Mouse (Mus musculus): ENCODE measurements around the gene Snx18. TPM values are rescaled to one million over a fixed set of nuclear protein-coding genes. Genes with fewer than 3 reads are reported as not detected.

Gene Snx18
- total and polyA plus RNA-seq, 2 experiments from 2014 or later, result 10.3 to 35.5 TPM

- no peaks in the 10 kb centered on the region for H3K9me3 ChIP-seq (ENCODE audit: low read length)
- no peak for ATAC-seq
- no peaks in the 10 kb centered on the region for H3K27me3 ChIP-seq (ENCODE audit: insufficient read depth, low read length)
- H3K4me3 ChIP-seq (ENCODE audit: low read depth, low read length), result no peak overlapping the region
- no peak for TF ChIP-seq CTCF (IDR thresholded peaks at IDR 0.05; ENCODE audit: low read depth)
- H3K9ac ChIP-seq, result no peak overlapping the region
- no peak overlapping the region for H3K4me2 ChIP-seq (ENCODE audit: low read depth)
- no peak overlapping the region for H3K27ac ChIP-seq (ENCODE audit: low read depth, low read length)
- DNase-seq, result no peak
- no peaks in the 10 kb centered on the region for H3K4me1 ChIP-seq (ENCODE audit: insufficient read depth)
- H3K36me3 ChIP-seq (ENCODE audit: insufficient read depth), result no peaks in the 10 kb centered on the region
- 76% methylated on average over 5 of the region's 5 CpGs for WGBS
Measured at GRCm38 (mm10) chr13:113566951-113567350, 51.4 kb downstream of the Snx18 start.

- DNase-seq (no peak), ATAC-seq (no peak)
- 90% methylated on average over 7 of the region's 7 CpGs for WGBS
- H3K9ac ChIP-seq, result no peak overlapping the region
- TF ChIP-seq CTCF (IDR thresholded peaks at IDR 0.05; ENCODE audit: low read depth), result no peak
- no peak overlapping the region for H3K4me2 ChIP-seq (ENCODE audit: low read depth)
- H3K9me3 ChIP-seq (ENCODE audit: low read length), result no peaks in the 10 kb centered on the region
- H3K27me3 ChIP-seq (ENCODE audit: insufficient read depth, low read length), result no peaks in the 10 kb centered on the region
- no peak overlapping the region for H3K27ac ChIP-seq (ENCODE audit: low read depth, low read length)
- H3K36me3 ChIP-seq (ENCODE audit: insufficient read depth), result no peaks in the 10 kb centered on the region
- no peak overlapping the region for H3K4me3 ChIP-seq (ENCODE audit: low read depth, low read length)
- H3K4me1 ChIP-seq (ENCODE audit: insufficient read depth), result no peaks in the 10 kb centered on the region
Measured at GRCm38 (mm10) chr13:113566411-113566810, 52.0 kb downstream of the Snx18 start.

GRCm38 (mm10) chr13:113559646-113560045 lies 58.7 kb downstream of the Snx18 start:
- 77% methylated on average over 9 of the region's 9 CpGs for WGBS
- TF ChIP-seq CTCF (IDR thresholded peaks at IDR 0.05; ENCODE audit: low read depth), result no peak

GRCm38 (mm10) chr13:113556538-113556937 lies 61.8 kb downstream of the Snx18 start:
- H3K36me3 ChIP-seq (ENCODE audit: insufficient read depth), result no peaks in the 10 kb centered on the region
- no peaks in the 10 kb centered on the region for H3K27me3 ChIP-seq (ENCODE audit: insufficient read depth, low read length)
- no peak for DNase-seq
- H3K9ac ChIP-seq, result no peak overlapping the region
- H3K4me2 ChIP-seq (ENCODE audit: low read depth), result no peak overlapping the region
- no peaks in the 10 kb centered on the region for H3K9me3 ChIP-seq (ENCODE audit: low read length)
- ATAC-seq, result no peak
- H3K27ac ChIP-seq (ENCODE audit: low read depth, low read length), result no peak overlapping the region
- H3K4me3 ChIP-seq (ENCODE audit: low read depth, low read length), result no peak overlapping the region
- H3K4me1 ChIP-seq (ENCODE audit: insufficient read depth), result no peaks in the 10 kb centered on the region
- no peak for TF ChIP-seq CTCF (IDR thresholded peaks at IDR 0.05; ENCODE audit: low read depth)

More at GRCm38 (mm10) chr13:113559646-113560045, 58.7 kb downstream of the Snx18 start:
- H3K4me2 ChIP-seq (ENCODE audit: low read depth), result no peak overlapping the region
- no peaks in the 10 kb centered on the region for H3K36me3 ChIP-seq (ENCODE audit: insufficient read depth)
- H3K9me3 ChIP-seq (ENCODE audit: low read length), result no peaks in the 10 kb centered on the region
- no peak for DNase-seq
- ATAC-seq, result no peak
- H3K4me1 ChIP-seq (ENCODE audit: insufficient read depth), result no peaks in the 10 kb centered on the region
- no peaks in the 10 kb centered on the region for H3K27me3 ChIP-seq (ENCODE audit: insufficient read depth, low read length)
- no peak overlapping the region for H3K9ac ChIP-seq
- no peak overlapping the region for H3K4me3 ChIP-seq (ENCODE audit: low read depth, low read length)
- H3K27ac ChIP-seq (ENCODE audit: low read depth, low read length), result no peak overlapping the region

- ATAC-seq, result no peak
- Histone ChIP-seq H3K27me3 (ENCODE audit: insufficient read depth, low read length) (no peaks in the 10 kb centered on the region), H3K4me1 (ENCODE audit: insufficient read depth) (no peaks in the 10 kb centered on the region), H3K9ac (no peak overlapping the region), H3K4me2 (ENCODE audit: low read depth) (no peak overlapping the region), H3K27ac (ENCODE audit: low read depth, low read length) (no peak overlapping the region), H3K4me3 (ENCODE audit: low read depth, low read length) (no peak overlapping the region), H3K36me3 (ENCODE audit: insufficient read depth) (no peaks in the 10 kb centered on the region), H3K9me3 (ENCODE audit: low read length) (no peaks in the 10 kb centered on the region)
- TF ChIP-seq CTCF (IDR thresholded peaks at IDR 0.05; ENCODE audit: low read depth), result no peak
- DNase-seq, result no peak
- 87% methylated on average over 2 of the region's 2 CpGs for WGBS
Measured at GRCm38 (mm10) chr13:113555226-113555625, 63.1 kb downstream of the Snx18 start.

- TF ChIP-seq CTCF (IDR thresholded peaks at IDR 0.05; ENCODE audit: low read depth), result no peak
- Histone ChIP-seq H3K27ac (ENCODE audit: low read depth, low read length) (no peak overlapping the region), H3K9ac (no peak overlapping the region), H3K4me2 (ENCODE audit: low read depth) (no peak overlapping the region), H3K36me3 (ENCODE audit: insufficient read depth) (no peaks in the 10 kb centered on the region), H3K9me3 (ENCODE audit: low read length) (no peaks in the 10 kb centered on the region), H3K27me3 (ENCODE audit: insufficient read depth, low read length) (no peaks in the 10 kb centered on the region), H3K4me1 (ENCODE audit: insufficient read depth) (no peaks in the 10 kb centered on the region), H3K4me3 (ENCODE audit: low read depth, low read length) (no peak overlapping the region)
- DNase-seq (no peak), ATAC-seq (no peak)
- WGBS, result 66% methylated on average over 5 of the region's 5 CpGs
Measured at GRCm38 (mm10) chr13:113553603-113554230, 64.6 kb downstream of the Snx18 start.

- ATAC-seq (no peak), DNase-seq (no peak)
- H3K36me3 ChIP-seq (ENCODE audit: insufficient read depth), result no peaks in the 10 kb centered on the region
- no peaks in the 10 kb centered on the region for H3K27me3 ChIP-seq (ENCODE audit: insufficient read depth, low read length)
- no peak overlapping the region for H3K4me2 ChIP-seq (ENCODE audit: low read depth)
- no peak overlapping the region for H3K9ac ChIP-seq
- no peaks in the 10 kb centered on the region for H3K9me3 ChIP-seq (ENCODE audit: low read length)
- TF ChIP-seq CTCF (IDR thresholded peaks at IDR 0.05; ENCODE audit: low read depth), result no peak
- H3K27ac ChIP-seq (ENCODE audit: low read depth, low read length), result no peak overlapping the region
- H3K4me3 ChIP-seq (ENCODE audit: low read depth, low read length), result no peak overlapping the region
- 73% methylated on average over 1 of the region's 1 CpGs for WGBS
- H3K4me1 ChIP-seq (ENCODE audit: insufficient read depth), result no peaks in the 10 kb centered on the region
Measured at GRCm38 (mm10) chr13:113552341-113552740, 66.0 kb downstream of the Snx18 start.
